Mouse (Mus musculus): ENCODE data around the gene Fbxw8.

GRCm38 (mm10) chr5:118029035-118029408 lies 126.2 kb downstream of the Fbxw8 start:
- TF ChIP-seq CTCF (IDR thresholded peaks at IDR 0.05; ENCODE audit: low read depth) (no peak), EP300 (IDR thresholded peaks at IDR 0.05; ENCODE audit: low read depth) (no peak)

Data from heart, postnatal 0 days (tissue).